ENCODE assay signal across 14 mouse cellular contexts in the genomic region with DNA sequence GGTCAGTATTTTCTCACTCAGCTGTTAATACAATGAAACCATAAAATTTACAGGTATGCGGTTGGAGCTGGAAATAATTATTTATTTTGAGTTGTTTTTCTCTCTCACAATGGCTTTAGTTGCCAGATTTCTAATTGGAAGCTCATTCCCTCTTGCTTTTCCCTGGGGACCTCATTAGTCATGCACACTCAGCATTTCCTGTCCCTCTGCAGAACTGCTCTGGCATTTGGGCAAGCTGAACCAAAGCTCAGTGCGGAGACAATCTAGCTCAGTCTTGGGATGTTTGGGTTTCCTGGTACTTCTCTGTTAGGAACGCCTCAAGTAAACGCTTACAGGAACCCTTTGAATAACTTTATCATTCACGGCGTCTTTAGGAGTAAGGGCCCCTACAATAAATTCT.
A peak's percentile ranks its signal among the peaks of the same experiment; 100 is the strongest.
DNase-seq lines count a peak whose midpoint lies in the region; ATAC-seq and TF ChIP-seq lines count a peak whose summit lies in the region.
"Had no signal": no experiment of that assay in that cellular context is flagged by ENCODE, and none has a peak within 500 bp of the region (broad histone marks: within the 10 kb centered on the region; RNA-seq: fewer than 3 reads in every experiment).

No protein-coding gene starts in this region.

- no peaks in the 10 kb centered on the region for H3K27me3 ChIP-seq in hindbrain, postnatal 0 days (ENCODE audit: insufficient read depth, low read length)
- no peaks in the 10 kb centered on the region for H3K27me3 ChIP-seq in hindbrain, embryonic 11.5 days (ENCODE audit: control insufficient read depth, insufficient read depth, low read length)
- peaks cover 6% of the 10 kb centered on the region; the same call in 1 of the 2 replicates for H3K27me3 ChIP-seq in midbrain, embryonic 14.5 days (ENCODE audit: control insufficient read depth, insufficient read depth, low read length)
- H3K27me3 ChIP-seq in midbrain, postnatal 0 days (ENCODE audit: insufficient read depth, low read length), result no peaks in the 10 kb centered on the region
- no peaks in the 10 kb centered on the region for H3K27me3 ChIP-seq in embryonic facial prominence, embryonic 11.5 days (ENCODE audit: control insufficient read depth, insufficient read depth, low read length)
- H3K27me3 ChIP-seq: forebrain, embryonic 15.5 days; liver, embryonic 12.5 days; neural tube, embryonic 12.5 days had no signal

- H3K9ac ChIP-seq in hindbrain, postnatal 0 days (replicated peaks; ENCODE audit: low read length), result no peak overlapping the region
- H3K9ac ChIP-seq in hindbrain, embryonic 11.5 days (ENCODE audit: low read depth, low read length), result no peak overlapping the region
- no peak overlapping the region for H3K9ac ChIP-seq in midbrain, embryonic 14.5 days (replicated peaks; ENCODE audit: low read length)
- no peak overlapping the region for H3K9ac ChIP-seq in midbrain, postnatal 0 days (replicated peaks; ENCODE audit: low read length, poor library complexity, severe bottlenecking)
- no peak overlapping the region for H3K9ac ChIP-seq in embryonic facial prominence, embryonic 11.5 days (replicated peaks; ENCODE audit: low read length)
- H3K9ac ChIP-seq: forebrain, embryonic 15.5 days; liver, embryonic 12.5 days; midbrain, embryonic 12.5 days; neural tube, embryonic 12.5 days had no signal

- peaks cover 6% of the 10 kb centered on the region; the same call in 1 of the 2 replicates for H3K9me3 ChIP-seq in hindbrain, postnatal 0 days (ENCODE audit: low read length)
- no peaks in the 10 kb centered on the region for H3K9me3 ChIP-seq in hindbrain, embryonic 11.5 days (ENCODE audit: control insufficient read depth, low read length)
- peaks cover 10% of the 10 kb centered on the region for H3K9me3 ChIP-seq in midbrain, embryonic 14.5 days (ENCODE audit: control insufficient read depth, low read length)
- H3K9me3 ChIP-seq in midbrain, postnatal 0 days (ENCODE audit: low read length), result peaks cover 4% of the 10 kb centered on the region; the same call in 1 of the 2 replicates
- no peaks in the 10 kb centered on the region for H3K9me3 ChIP-seq in embryonic facial prominence, embryonic 11.5 days (replicated peaks; ENCODE audit: control insufficient read depth, low read length)
- H3K9me3 ChIP-seq: liver, embryonic 12.5 days had no signal

- H3K27ac ChIP-seq in hindbrain, postnatal 0 days, result no peak overlapping the region
- H3K27ac ChIP-seq in hindbrain, embryonic 11.5 days (ENCODE audit: low read depth, low read length), result no peak overlapping the region
- no peak overlapping the region for H3K27ac ChIP-seq in midbrain, embryonic 14.5 days (replicated peaks; ENCODE audit: low read depth, low read length)
- H3K27ac ChIP-seq in midbrain, postnatal 0 days (ENCODE audit: low read depth, low read length), result no peak overlapping the region
- no peak overlapping the region for H3K27ac ChIP-seq in embryonic facial prominence, embryonic 11.5 days (replicated peaks; ENCODE audit: low read depth, low read length)
- H3K27ac ChIP-seq: forebrain, embryonic 15.5 days; liver, embryonic 12.5 days; midbrain, embryonic 12.5 days; neural tube, embryonic 12.5 days had no signal

- no peak for ATAC-seq in hindbrain, postnatal 0 days
- no peak for ATAC-seq in hindbrain, embryonic 11.5 days (ENCODE audit: low FRiP score)
- ATAC-seq in midbrain, embryonic 14.5 days (ENCODE audit: low FRiP score, low TSS enrichment), result no peak
- no peak for ATAC-seq in midbrain, postnatal 0 days (ENCODE audit: low FRiP score)
- no peak for ATAC-seq in embryonic facial prominence, embryonic 11.5 days (replicated peaks; ENCODE audit: insufficient number of reproducible peaks, low FRiP score, low TSS enrichment, low read depth)
- ATAC-seq in cerebellum, adult (ENCODE audit: insufficient number of reproducible peaks, low FRiP score, low TSS enrichment), result no peak
- ATAC-seq: forebrain, embryonic 15.5 days; liver, embryonic 12.5 days had no signal

- TF ChIP-seq CTCF in hindbrain, postnatal 0 days (IDR thresholded peaks at IDR 0.05; ENCODE audit: low read depth), result no peak
- no peak for TF ChIP-seq CTCF in midbrain, postnatal 0 days (IDR thresholded peaks at IDR 0.05)

- DNase-seq in hindbrain, postnatal 0 days (ENCODE audit: low spot score), result peak; percentile 33
- DNase-seq in hindbrain, embryonic 11.5 days (ENCODE audit: low spot score), result no peak
- DNase-seq in midbrain, embryonic 14.5 days, result peak; percentile 9
- no peak for DNase-seq in midbrain, postnatal 0 days (ENCODE audit: low spot score)
- peak; percentile 20 for DNase-seq in embryonic facial prominence, embryonic 11.5 days (ENCODE audit: low spot score)
- no peak for DNase-seq in neural tube, embryonic 10.5 days (ENCODE audit: extremely low spot score, low spot score)
- DNase-seq: gastrocnemius, postnatal 36 days; lung, postnatal 14 days; spleen, adult 18-20 months had no signal

- no peak overlapping the region for H3K4me2 ChIP-seq in hindbrain, postnatal 0 days (ENCODE audit: low read depth, low read length)
- H3K4me2 ChIP-seq in hindbrain, embryonic 11.5 days (replicated peaks; ENCODE audit: low read depth, low read length), result no peak overlapping the region
- no peak overlapping the region for H3K4me2 ChIP-seq in midbrain, embryonic 14.5 days (ENCODE audit: low read length)
- H3K4me2 ChIP-seq in midbrain, postnatal 0 days (ENCODE audit: low read depth, low read length, poor library complexity, severe bottlenecking), result no peak overlapping the region
- H3K4me2 ChIP-seq in embryonic facial prominence, embryonic 11.5 days (ENCODE audit: low read depth, low read length), result no peak overlapping the region
- H3K4me2 ChIP-seq: forebrain, embryonic 15.5 days; liver, embryonic 12.5 days; midbrain, embryonic 12.5 days; neural tube, embryonic 12.5 days had no signal

- no peak overlapping the region for H3K4me3 ChIP-seq in hindbrain, postnatal 0 days (ENCODE audit: low read length)
- no peak overlapping the region for H3K4me3 ChIP-seq in hindbrain, embryonic 11.5 days (ENCODE audit: low read depth, low read length)
- no peak overlapping the region for H3K4me3 ChIP-seq in midbrain, embryonic 14.5 days (replicated peaks; ENCODE audit: low read depth, low read length)
- no peak overlapping the region for H3K4me3 ChIP-seq in midbrain, postnatal 0 days (ENCODE audit: low read depth, low read length)
- no peak overlapping the region for H3K4me3 ChIP-seq in embryonic facial prominence, embryonic 11.5 days (ENCODE audit: low read depth, low read length)
- H3K4me3 ChIP-seq: forebrain, embryonic 15.5 days; liver, embryonic 12.5 days; midbrain, embryonic 12.5 days; neural tube, embryonic 12.5 days had no signal

- no peaks in the 10 kb centered on the region for H3K4me1 ChIP-seq in hindbrain, postnatal 0 days (ENCODE audit: insufficient read depth, low read length)
- no peaks in the 10 kb centered on the region for H3K4me1 ChIP-seq in hindbrain, embryonic 11.5 days (replicated peaks; ENCODE audit: control insufficient read depth, insufficient read depth, low read length)
- no peaks in the 10 kb centered on the region for H3K4me1 ChIP-seq in midbrain, embryonic 14.5 days (ENCODE audit: control insufficient read depth, insufficient read depth, low read length)
- no peaks in the 10 kb centered on the region for H3K4me1 ChIP-seq in midbrain, postnatal 0 days (ENCODE audit: insufficient read depth, low read length)
- H3K4me1 ChIP-seq in embryonic facial prominence, embryonic 11.5 days (ENCODE audit: control insufficient read depth, insufficient read depth, low read length), result no peaks in the 10 kb centered on the region
- H3K4me1 ChIP-seq: forebrain, embryonic 15.5 days; liver, embryonic 12.5 days; midbrain, embryonic 12.5 days; neural tube, embryonic 12.5 days had no signal

- no peaks in the 10 kb centered on the region for H3K36me3 ChIP-seq in hindbrain, postnatal 0 days (ENCODE audit: insufficient read depth, low read length)
- H3K36me3 ChIP-seq in hindbrain, embryonic 11.5 days (ENCODE audit: control insufficient read depth, insufficient read depth, low read length), result no peaks in the 10 kb centered on the region
- no peaks in the 10 kb centered on the region for H3K36me3 ChIP-seq in midbrain, embryonic 14.5 days (ENCODE audit: control insufficient read depth, insufficient read depth, low read length)
- no peaks in the 10 kb centered on the region for H3K36me3 ChIP-seq in midbrain, postnatal 0 days (ENCODE audit: insufficient read depth, low read length)
- H3K36me3 ChIP-seq in embryonic facial prominence, embryonic 11.5 days (replicated peaks; ENCODE audit: control insufficient read depth, insufficient read depth, low read depth, low read length), result no peaks in the 10 kb centered on the region
- H3K36me3 ChIP-seq: forebrain, embryonic 15.5 days; liver, embryonic 12.5 days; neural tube, embryonic 12.5 days had no signal

- 79% methylated on average over 6 of the region's 6 CpGs for WGBS in hindbrain, postnatal 0 days
- WGBS in hindbrain, embryonic 11.5 days, result 83% methylated on average over 6 of the region's 6 CpGs
- 87% methylated on average over 6 of the region's 6 CpGs for WGBS in midbrain, embryonic 14.5 days
- 84% methylated on average over 6 of the region's 6 CpGs for WGBS in midbrain, postnatal 0 days
- 36% methylated on average over 6 of the region's 6 CpGs for WGBS in embryonic facial prominence, embryonic 11.5 days

Comparison
In these comparisons a context has a peak if more than half of its experiments do, and no peak if none do; other contexts are left out.
1. DNase-seq: peak in hindbrain, postnatal 0 days (single experiment), midbrain, embryonic 14.5 days (single experiment) and embryonic facial prominence, embryonic 11.5 days (single experiment); none in hindbrain, embryonic 11.5 days (single experiment), midbrain, postnatal 0 days (single experiment) and neural tube, embryonic 10.5 days (single experiment).